Mouse (Mus musculus): ENCODE measurements around the gene Rpl7a. TPM values are rescaled to one million over a fixed set of nuclear protein-coding genes. Genes with fewer than 3 reads are reported as not detected.
A peak's percentile ranks its signal among the peaks of the same experiment; 100 is the strongest.

Gene Rpl7a
- polyA plus RNA-seq, 1 experiment from 2014 or later, result 347 TPM

- 77% methylated on average over 4 of the region's 4 CpGs for WGBS (ENCODE audit: insufficient replicate concordance)
- Histone ChIP-seq H3K4me1 (ENCODE audit: insufficient read depth) (peaks cover 24% of the 10 kb centered on the region), H3K27me3 (ENCODE audit: insufficient read depth, low read length) (no peaks in the 10 kb centered on the region), H3K9me3 (ENCODE audit: low read length) (no peaks in the 10 kb centered on the region), H3K27ac (ENCODE audit: low read depth) (no peak overlapping the region), H3K9ac (replicated peaks) (no peak overlapping the region), H3K4me3 (ENCODE audit: low read depth, low read length) (no peak overlapping the region), H3K4me2 (ENCODE audit: low read depth, low read length) (no peak overlapping the region), H3K36me3 (replicated peaks; ENCODE audit: insufficient read depth, low read length) (peaks cover 40% of the 10 kb centered on the region)
- TF ChIP-seq CTCF (IDR thresholded peaks at IDR 0.05; ENCODE audit: low read depth) (peak; percentile 50), EP300 (IDR thresholded peaks at IDR 0.05; ENCODE audit: low read depth) (no peak)
- DNase-seq, result no peak
- no peak for ATAC-seq
Measured at GRCm38 (mm10) chr2:26960756-26961155, 50.2 kb downstream of the Rpl7a start.

Other genes with a start within 250 kb of the Rpl7a start
- 0.14 TPM in 1 of 2 replicates, not detected in the other for gene Lcn4, start 239.5 kb upstream of the Rpl7a start, polyA plus RNA-seq (2015; fragmentation: Nextera tagmentation; extraction: Ambion mirVana)
- not detected in 2 replicates for gene Abo, start 45.8 kb upstream of the Rpl7a start, polyA plus RNA-seq (2015; fragmentation: Nextera tagmentation; extraction: Ambion mirVana)
- 7.5 and 8.4 TPM in 2 replicates for gene Surf6, start 7.9 kb upstream of the Rpl7a start, polyA plus RNA-seq (2015; fragmentation: Nextera tagmentation; extraction: Ambion mirVana)
- 13.2 and 14.4 TPM in 2 replicates for gene Med22, start 87 bp upstream of the Rpl7a start, polyA plus RNA-seq (2015; fragmentation: Nextera tagmentation; extraction: Ambion mirVana)
- 14.6 and 15.3 TPM in 2 replicates for gene Surf2, start 5.6 kb downstream of the Rpl7a start, polyA plus RNA-seq (2015; fragmentation: Nextera tagmentation; extraction: Ambion mirVana)
- gene Surf1, start 5.8 kb downstream of the Rpl7a start, polyA plus RNA-seq (2015; fragmentation: Nextera tagmentation; extraction: Ambion mirVana), result 29.8 and 30.1 TPM in 2 replicates
- gene Surf4, start 23.2 kb downstream of the Rpl7a start, polyA plus RNA-seq (2015; fragmentation: Nextera tagmentation; extraction: Ambion mirVana), result 105 and 112 TPM in 2 replicates
- gene Stkld1, start 23.3 kb downstream of the Rpl7a start, polyA plus RNA-seq (2015; fragmentation: Nextera tagmentation; extraction: Ambion mirVana), result 0.06 TPM in 1 of 2 replicates, not detected in the other
- gene Rexo4, start 53.6 kb downstream of the Rpl7a start, polyA plus RNA-seq (2015; fragmentation: Nextera tagmentation; extraction: Ambion mirVana), result 13.7 and 14.2 TPM in 2 replicates
- gene Adamts13, start 62.7 kb downstream of the Rpl7a start, polyA plus RNA-seq (2015; fragmentation: Nextera tagmentation; extraction: Ambion mirVana), result 1.7 and 1.9 TPM in 2 replicates
- 21.1 and 23.5 TPM in 2 replicates for gene Cacfd1, start 99.2 kb downstream of the Rpl7a start, polyA plus RNA-seq (2015; fragmentation: Nextera tagmentation; extraction: Ambion mirVana)
- 0.31 and 0.47 TPM in 2 replicates for gene Slc2a6, start 117.2 kb downstream of the Rpl7a start, polyA plus RNA-seq (2015; fragmentation: Nextera tagmentation; extraction: Ambion mirVana)
- gene Mymk, start 161.4 kb downstream of the Rpl7a start, polyA plus RNA-seq (2015; fragmentation: Nextera tagmentation; extraction: Ambion mirVana), result 0.49 TPM in 1 of 2 replicates, not detected in the other
- 1.1 and 1.2 TPM in 2 replicates for gene Adamtsl2, start 168.6 kb downstream of the Rpl7a start, polyA plus RNA-seq (2015; fragmentation: Nextera tagmentation; extraction: Ambion mirVana)
- not detected in 2 replicates for gene Fam163b, start 231.7 kb downstream of the Rpl7a start, polyA plus RNA-seq (2015; fragmentation: Nextera tagmentation; extraction: Ambion mirVana)